Mouse (Mus musculus) adrenal gland, postnatal 10 days (tissue): ENCODE results near the gene Hnrnpab. TPM values are rescaled to one million over a fixed set of nuclear protein-coding genes. Genes with fewer than 3 reads are reported as not detected.

ENCODE experiments used
- DNase-seq: peaks from one replicate; pipeline ENCODE4 v3.0.0; 2021; ENCODE audit warnings: mixed read lengths
- long read RNA-seq, 2 experiments: library from polyadenylated mRNA; stranded (forward); transcript quantifications; one replicate each; pipeline ENCODE4 v2.0.0; 2021
- total RNA-seq, 2 experiments: library from RNA; stranded (reverse); gene quantifications; 2 replicates each; pipeline ENCODE4 v1.2.3; 2021

Hnrnpab gene
- 100 to 1,000 TPM; 278 to 298 TPM for total RNA-seq
- long read RNA-seq, experiment 1, transcript Hnrnpab-203 (8 exons, 1,437 nt), result minor isoform, 90 of 340 reads
- long read RNA-seq, experiment 1, transcript Hnrnpab-201 (7 exons, 2,370 nt), result major isoform, 191 of 340 reads
- long read RNA-seq, experiment 1, partial matches to known transcripts, result 23 of 340 reads
- long read RNA-seq, experiment 1, other reads (novel, unspliced or antisense), result 36 of 340 reads
- long read RNA-seq, experiment 2, transcript Hnrnpab-201 (7 exons, 2,370 nt), result major isoform, 70 of 146 reads
- long read RNA-seq, experiment 2, transcript Hnrnpab-203 (8 exons, 1,437 nt), result minor isoform, 31 of 146 reads
- long read RNA-seq, experiment 2, partial matches to known transcripts, result 13 of 146 reads
- long read RNA-seq, experiment 2, other reads (novel, unspliced or antisense), result 31 of 146 reads

- DNase-seq, result peak; percentile 97
Observed at GRCm38 (mm10) chr11:51606447-51607095, at the start of gene Hnrnpab. TSS of gene Hnrnpab (minus strand) at chr11:51606847.

- peak; percentile 36 for DNase-seq
Observed at GRCm38 (mm10) chr11:51654891-51655290, 48.2 kb upstream of the Hnrnpab start.

- DNase-seq, result no peak
Observed at GRCm38 (mm10) chr11:51653736-51654135, 47.1 kb upstream of the Hnrnpab start.

- no peak for DNase-seq
Observed at GRCm38 (mm10) chr11:51652889-51653418, 46.3 kb upstream of the Hnrnpab start.

- DNase-seq, result peak; percentile 90
Observed at GRCm38 (mm10) chr11:51650691-51651515, 44.3 kb upstream of the Hnrnpab start, which contains the start of the genes N4bp3 and D930048N14Rik. TSS of gene N4bp3 (minus strand) at chr11:51650842. TSS of gene D930048N14Rik (plus strand) at chr11:51650954.

- no peak for DNase-seq
Observed at GRCm38 (mm10) chr11:51650261-51650660, 43.6 kb upstream of the Hnrnpab start.

GRCm38 (mm10) chr11:51649889-51650199 lies 43.2 kb upstream of the Hnrnpab start:
- peak; percentile 29 for DNase-seq

GRCm38 (mm10) chr11:51649111-51649888 lies 42.7 kb upstream of the Hnrnpab start:
- no peak for DNase-seq

GRCm38 (mm10) chr11:51648566-51648965 lies 41.9 kb upstream of the Hnrnpab start:
- peak; percentile 37 for DNase-seq

GRCm38 (mm10) chr11:51646751-51647667 lies 40.4 kb upstream of the Hnrnpab start:
- DNase-seq, result peak; percentile 45

- no peak for DNase-seq
Observed at GRCm38 (mm10) chr11:51646245-51646644, 39.6 kb upstream of the Hnrnpab start.

GRCm38 (mm10) chr11:51645293-51645692 lies 38.6 kb upstream of the Hnrnpab start:
- peak; percentile 65 for DNase-seq

GRCm38 (mm10) chr11:51644217-51644616 lies 37.6 kb upstream of the Hnrnpab start:
- no peak for DNase-seq

GRCm38 (mm10) chr11:51643761-51644160 lies 37.1 kb upstream of the Hnrnpab start:
- DNase-seq, result peak; percentile 56

GRCm38 (mm10) chr11:51643202-51643601 lies 36.6 kb upstream of the Hnrnpab start:
- DNase-seq, result no peak

GRCm38 (mm10) chr11:51640748-51641147 lies 34.1 kb upstream of the Hnrnpab start:
- peak; percentile 30 for DNase-seq

GRCm38 (mm10) chr11:51638497-51638896 lies 31.9 kb upstream of the Hnrnpab start:
- DNase-seq, result no peak

GRCm38 (mm10) chr11:51637971-51638414 lies 31.3 kb upstream of the Hnrnpab start:
- peak; percentile 46 for DNase-seq

- DNase-seq, result peak; percentile 68
Observed at GRCm38 (mm10) chr11:51636323-51636684, 29.7 kb upstream of the Hnrnpab start.
